Mouse (Mus musculus): ENCODE data around the gene Tyrp1. TPM values are rescaled to one million over a fixed set of nuclear protein-coding genes. Genes with fewer than 3 reads are reported as not detected.

Gene Tyrp1
- polyA plus RNA-seq, 1 experiment from 2014 or later: not detected

GRCm38 (mm10) chr4:80863906-80864305 lies 30.0 kb downstream of the Tyrp1 start:
- Histone ChIP-seq H3K4me2 (no peak overlapping the region), H3K9me3 (no peaks in the 10 kb centered on the region), H3K4me3 (no peak overlapping the region), H3K9ac (no peak overlapping the region), H3K27me3 (replicated peaks) (no peaks in the 10 kb centered on the region), H3K27ac (replicated peaks) (no peak overlapping the region), H3K36me3 (no peaks in the 10 kb centered on the region), H3K4me1 (0 out of 2 replicates have a peak, but pooled peaks cover 3% of the 10 kb centered on the region)
- WGBS: 57% methylated on average over 7 of the region's 7 CpGs
- ATAC-seq (ENCODE audit: extremely low read depth, insufficient number of reproducible peaks, low FRiP score, low TSS enrichment): no peak

DNA sequence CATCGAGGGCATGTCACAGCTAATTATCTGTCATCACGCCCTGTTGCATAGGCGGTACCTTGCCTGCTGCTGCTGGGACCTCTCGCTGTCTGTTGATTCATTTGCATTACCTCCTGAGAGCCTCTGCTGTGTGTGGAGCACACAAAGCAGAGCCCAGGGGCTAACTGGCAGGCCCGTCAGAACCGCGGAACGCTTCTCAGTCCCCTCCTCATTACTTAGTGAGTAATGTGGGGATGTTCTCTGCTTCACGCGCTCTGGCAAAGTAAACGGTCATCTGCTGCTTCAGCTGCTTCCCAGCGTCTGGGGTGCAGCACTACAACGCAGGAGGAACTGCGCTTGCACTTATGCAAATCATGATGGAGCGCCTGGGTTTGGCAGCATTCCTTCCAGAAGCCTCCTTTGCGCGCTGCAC lies 30.6 kb downstream of the Tyrp1 start:
- no peaks in the 10 kb centered on the region for H3K9me3 ChIP-seq
- no peaks in the 10 kb centered on the region for H3K27me3 ChIP-seq (replicated peaks)
- no peak for ATAC-seq (ENCODE audit: extremely low read depth, insufficient number of reproducible peaks, low FRiP score, low TSS enrichment)
- H3K4me1 ChIP-seq: 0 out of 2 replicates have a peak, but pooled peaks cover 3% of the 10 kb centered on the region
- 1% methylated on average over 17 of the region's 17 CpGs for WGBS
- peak overlapping the region; percentile 75 for H3K9ac ChIP-seq
- no peak overlapping the region for H3K27ac ChIP-seq (replicated peaks)
- H3K36me3 ChIP-seq: no peaks in the 10 kb centered on the region
- peak overlapping the region; percentile 51 for H3K4me3 ChIP-seq
- H3K4me2 ChIP-seq: peak overlapping the region; percentile 80

DNA sequence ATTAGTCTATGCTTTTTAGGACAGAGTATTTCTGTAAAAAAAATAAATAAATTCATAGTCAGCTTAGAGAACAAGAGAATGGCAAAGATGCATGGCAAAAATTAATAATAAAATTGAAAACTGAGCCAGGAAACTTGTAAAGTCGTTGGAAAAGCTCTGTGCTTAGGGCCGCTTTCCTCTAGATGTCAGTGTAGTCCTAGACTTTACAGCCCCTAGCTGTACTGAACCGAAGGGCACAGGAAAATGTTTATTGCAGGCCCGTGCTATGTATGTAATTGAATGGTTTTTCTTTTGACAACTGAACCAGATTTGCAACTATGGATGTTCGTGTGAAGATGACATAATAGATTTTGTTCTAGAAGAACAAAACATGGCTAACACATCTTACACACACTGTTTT lies 32.1 kb downstream of the Tyrp1 start:
- Histone ChIP-seq H3K9me3 (no peaks in the 10 kb centered on the region), H3K9ac (no peak overlapping the region), H3K4me3 (no peak overlapping the region), H3K27ac (replicated peaks) (no peak overlapping the region), H3K36me3 (no peaks in the 10 kb centered on the region), H3K27me3 (replicated peaks) (no peaks in the 10 kb centered on the region), H3K4me1 (0 out of 2 replicates have a peak, but pooled peaks cover 3% of the 10 kb centered on the region), H3K4me2 (no peak overlapping the region)
- no peak for ATAC-seq (ENCODE audit: extremely low read depth, insufficient number of reproducible peaks, low FRiP score, low TSS enrichment)
- 17% methylated on average over 5 of the region's 5 CpGs for WGBS

- no peak overlapping the region for H3K4me3 ChIP-seq
- no peak overlapping the region for H3K27ac ChIP-seq (replicated peaks)
- ATAC-seq (ENCODE audit: extremely low read depth, insufficient number of reproducible peaks, low FRiP score, low TSS enrichment): no peak
- 0 out of 2 replicates have a peak, but pooled peaks cover 2% of the 10 kb centered on the region for H3K4me1 ChIP-seq
- H3K36me3 ChIP-seq: no peaks in the 10 kb centered on the region
- no peaks in the 10 kb centered on the region for H3K27me3 ChIP-seq (replicated peaks)
- H3K9ac ChIP-seq: no peak overlapping the region
- H3K4me2 ChIP-seq: no peak overlapping the region
- no peaks in the 10 kb centered on the region for H3K9me3 ChIP-seq
- 29% methylated on average over 2 of the region's 2 CpGs for WGBS
Observed at GRCm38 (mm10) chr4:80869598-80869997, 35.7 kb downstream of the Tyrp1 start.

GRCm38 (mm10) chr4:80872847-80873644 lies 39.1 kb downstream of the Tyrp1 start:
- H3K36me3 ChIP-seq: no peaks in the 10 kb centered on the region
- 0 out of 2 replicates have a peak, but pooled peaks cover 2% of the 10 kb centered on the region for H3K4me1 ChIP-seq
- 41% methylated on average over 6 of the region's 6 CpGs for WGBS
- no peaks in the 10 kb centered on the region for H3K27me3 ChIP-seq (replicated peaks)
- no peak overlapping the region for H3K9ac ChIP-seq
- no peaks in the 10 kb centered on the region for H3K9me3 ChIP-seq
- H3K4me2 ChIP-seq: no peak overlapping the region
- no peak overlapping the region for H3K4me3 ChIP-seq
- no peak for ATAC-seq (ENCODE audit: extremely low read depth, insufficient number of reproducible peaks, low FRiP score, low TSS enrichment)
- no peak overlapping the region for H3K27ac ChIP-seq (replicated peaks)

DNA sequence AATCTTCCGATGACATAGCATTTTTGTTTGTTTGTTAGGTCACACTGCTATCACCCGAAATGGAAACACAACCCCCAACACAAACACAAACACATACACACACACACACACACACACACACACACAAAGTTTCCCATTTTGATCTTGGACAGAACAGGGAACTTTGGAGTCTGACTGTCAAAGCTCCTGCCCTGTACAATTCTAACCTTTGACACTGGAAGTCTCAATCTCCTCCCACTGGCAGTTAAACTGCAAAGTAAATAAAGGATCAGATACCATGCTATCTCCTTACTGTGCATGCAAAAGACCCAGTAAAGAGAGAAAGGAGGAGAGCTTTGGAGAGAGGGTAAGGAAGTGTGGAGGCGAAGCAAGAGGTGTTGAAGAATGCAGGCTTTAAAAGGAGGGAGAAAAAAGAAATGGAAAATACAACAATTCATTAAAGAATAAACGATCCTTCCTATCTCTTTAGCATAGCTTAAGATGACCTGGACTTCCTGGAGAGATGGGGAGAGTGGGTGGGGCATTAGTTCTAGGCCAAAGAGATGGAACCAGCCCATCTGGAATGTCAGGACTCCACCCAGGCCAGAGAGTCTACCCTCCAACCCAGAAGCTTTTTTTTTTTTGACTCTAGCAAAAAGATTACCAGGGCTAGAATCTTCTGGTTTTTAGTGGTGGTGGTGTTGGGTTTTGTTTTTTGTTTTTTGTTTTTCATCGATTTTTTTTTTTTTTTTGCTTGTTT lies 40.4 kb downstream of the Tyrp1 start:
- H3K9me3 ChIP-seq: no peaks in the 10 kb centered on the region
- no peak overlapping the region for H3K27ac ChIP-seq (replicated peaks)
- no peak overlapping the region for H3K4me2 ChIP-seq
- H3K4me1 ChIP-seq: 0 out of 2 replicates have a peak, but pooled peaks cover 2% of the 10 kb centered on the region
- no peak overlapping the region for H3K9ac ChIP-seq
- 33% methylated on average over 5 of the region's 5 CpGs for WGBS
- no peaks in the 10 kb centered on the region for H3K36me3 ChIP-seq
- H3K27me3 ChIP-seq (replicated peaks): no peaks in the 10 kb centered on the region
- no peak overlapping the region for H3K4me3 ChIP-seq
- ATAC-seq (ENCODE audit: extremely low read depth, insufficient number of reproducible peaks, low FRiP score, low TSS enrichment): no peak

DNA sequence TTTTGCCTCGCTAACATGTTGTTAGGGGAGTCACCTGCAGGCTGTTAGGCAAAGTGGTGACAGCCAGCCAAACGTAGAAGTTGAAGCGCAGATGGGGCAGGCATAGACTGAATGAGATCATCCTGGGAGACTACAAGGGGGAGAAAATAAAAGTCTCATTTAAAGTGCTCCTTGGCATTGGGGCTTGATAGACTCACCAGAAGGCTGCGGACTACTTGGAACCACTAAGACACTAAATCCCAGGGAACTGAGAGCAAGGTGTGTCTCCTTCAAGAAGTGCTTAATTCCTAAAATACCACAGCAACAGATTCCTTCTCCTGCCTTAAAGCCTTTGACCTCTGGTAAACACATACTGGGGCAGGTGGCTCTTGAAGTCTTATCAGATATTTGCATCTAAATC lies 41.1 kb downstream of the Tyrp1 start:
- H3K27me3 ChIP-seq (replicated peaks): no peaks in the 10 kb centered on the region
- no peaks in the 10 kb centered on the region for H3K36me3 ChIP-seq
- H3K4me3 ChIP-seq: no peak overlapping the region
- H3K9me3 ChIP-seq: no peaks in the 10 kb centered on the region
- ATAC-seq (ENCODE audit: extremely low read depth, insufficient number of reproducible peaks, low FRiP score, low TSS enrichment): no peak
- no peak overlapping the region for H3K4me2 ChIP-seq
- whole genome bisulfite sequencing: 44% methylated on average over 4 of the region's 4 CpGs
- H3K27ac ChIP-seq (replicated peaks): no peak overlapping the region
- H3K9ac ChIP-seq: no peak overlapping the region
- 0 out of 2 replicates have a peak, but pooled peaks cover 2% of the 10 kb centered on the region for H3K4me1 ChIP-seq

DNA sequence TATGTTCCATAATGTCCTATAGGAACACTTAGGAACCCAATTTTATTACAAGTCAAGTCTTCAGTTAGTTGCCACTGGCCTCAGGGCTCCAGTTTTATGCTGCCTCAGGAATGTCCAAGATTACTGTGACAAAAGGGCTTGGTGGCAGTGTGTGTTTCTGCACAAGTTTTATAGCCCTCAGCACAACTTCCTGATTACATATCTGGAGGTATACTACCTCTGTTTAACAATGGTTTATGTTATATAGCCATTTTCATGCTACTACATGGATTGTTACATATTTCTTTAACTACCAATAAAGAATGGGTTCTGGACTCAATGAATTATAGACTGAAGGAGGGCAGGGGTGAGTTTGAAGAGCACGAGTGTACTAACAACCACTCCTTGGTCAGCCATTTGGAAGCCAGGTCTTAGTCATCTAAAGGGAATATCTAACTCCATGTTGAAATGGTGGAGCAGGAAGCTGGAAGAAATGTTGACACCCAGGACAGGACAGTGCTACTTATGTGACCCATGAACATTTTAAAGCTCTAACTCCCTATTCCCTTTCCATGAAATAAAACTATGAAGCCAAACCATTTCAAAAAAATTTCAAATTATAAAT lies 48.2 kb downstream of the Tyrp1 start:
- H3K4me3 ChIP-seq: no peak overlapping the region
- H3K4me1 ChIP-seq: no peaks in the 10 kb centered on the region
- H3K27me3 ChIP-seq (replicated peaks): no peaks in the 10 kb centered on the region
- no peak overlapping the region for H3K9ac ChIP-seq
- H3K36me3 ChIP-seq: no peaks in the 10 kb centered on the region
- no peak for ATAC-seq (ENCODE audit: extremely low read depth, insufficient number of reproducible peaks, low FRiP score, low TSS enrichment)
- H3K9me3 ChIP-seq: no peaks in the 10 kb centered on the region
- H3K27ac ChIP-seq (replicated peaks): no peak overlapping the region
- WGBS: 78% methylated on average over 1 of the region's 1 CpGs
- no peak overlapping the region for H3K4me2 ChIP-seq

GRCm38 (mm10) chr4:80886631-80887030 lies 52.7 kb downstream of the Tyrp1 start:
- Histone ChIP-seq H3K4me1 (no peaks in the 10 kb centered on the region), H3K27me3 (replicated peaks) (no peaks in the 10 kb centered on the region), H3K36me3 (no peaks in the 10 kb centered on the region), H3K4me2 (no peak overlapping the region), H3K9ac (no peak overlapping the region), H3K4me3 (no peak overlapping the region), H3K27ac (replicated peaks) (no peak overlapping the region), H3K9me3 (no peaks in the 10 kb centered on the region)
- ATAC-seq (ENCODE audit: extremely low read depth, insufficient number of reproducible peaks, low FRiP score, low TSS enrichment): no peak
- 62% methylated on average over 4 of the region's 4 CpGs for WGBS

GRCm38 (mm10) chr4:80891004-80891403 lies 57.1 kb downstream of the Tyrp1 start:
- no peak for ATAC-seq (ENCODE audit: extremely low read depth, insufficient number of reproducible peaks, low FRiP score, low TSS enrichment)
- Histone ChIP-seq H3K9me3 (no peaks in the 10 kb centered on the region), H3K9ac (no peak overlapping the region), H3K27me3 (replicated peaks) (no peaks in the 10 kb centered on the region), H3K4me2 (no peak overlapping the region), H3K27ac (replicated peaks) (no peak overlapping the region), H3K4me3 (no peak overlapping the region), H3K4me1 (0 out of 2 replicates have a peak, but pooled peaks cover 5% of the 10 kb centered on the region), H3K36me3 (no peaks in the 10 kb centered on the region)
- 86% methylated on average over 6 of the region's 6 CpGs for WGBS

DNA sequence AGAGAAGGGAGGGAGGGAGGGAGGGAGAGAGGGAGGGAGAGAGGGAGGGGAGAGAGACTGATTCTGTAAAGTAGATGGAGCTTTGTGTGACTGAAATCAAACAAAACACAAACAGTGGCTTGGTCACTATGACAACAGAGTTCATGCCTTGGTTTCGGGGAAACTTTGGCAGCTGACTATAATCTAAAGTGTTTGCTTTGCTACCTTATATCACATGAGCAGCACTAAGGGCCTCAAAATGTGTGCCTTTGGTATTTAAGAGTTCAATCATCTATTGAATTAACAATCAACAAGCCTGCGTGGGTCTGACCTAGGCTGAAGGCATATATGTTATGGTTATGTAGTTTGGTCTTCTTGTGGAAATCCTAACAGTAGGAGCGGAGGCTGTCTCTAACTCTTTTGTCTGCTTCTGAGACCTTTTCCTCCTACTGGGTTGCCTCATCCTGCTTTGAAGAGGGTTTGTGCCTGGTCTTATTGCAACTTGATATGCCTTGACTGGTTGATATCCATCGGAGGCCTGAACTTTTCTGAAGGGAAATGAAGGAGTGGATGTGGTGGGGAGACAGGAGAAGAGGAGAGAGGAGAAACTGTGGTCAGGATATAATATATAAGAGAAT lies 61.5 kb downstream of the Tyrp1 start:
- H3K4me2 ChIP-seq: no peak overlapping the region
- H3K9ac ChIP-seq: no peak overlapping the region
- no peaks in the 10 kb centered on the region for H3K27me3 ChIP-seq (replicated peaks)
- H3K4me3 ChIP-seq: no peak overlapping the region
- WGBS: 59% methylated on average over 4 of the region's 4 CpGs
- no peaks in the 10 kb centered on the region for H3K9me3 ChIP-seq
- ATAC-seq (ENCODE audit: extremely low read depth, insufficient number of reproducible peaks, low FRiP score, low TSS enrichment): no peak
- 0 out of 2 replicates have a peak, but pooled peaks cover 5% of the 10 kb centered on the region for H3K4me1 ChIP-seq
- H3K27ac ChIP-seq (replicated peaks): no peak overlapping the region
- H3K36me3 ChIP-seq: no peaks in the 10 kb centered on the region
